Mouse (Mus musculus): ENCODE results near the gene Col4a2.

The Col4a2 gene

DNA sequence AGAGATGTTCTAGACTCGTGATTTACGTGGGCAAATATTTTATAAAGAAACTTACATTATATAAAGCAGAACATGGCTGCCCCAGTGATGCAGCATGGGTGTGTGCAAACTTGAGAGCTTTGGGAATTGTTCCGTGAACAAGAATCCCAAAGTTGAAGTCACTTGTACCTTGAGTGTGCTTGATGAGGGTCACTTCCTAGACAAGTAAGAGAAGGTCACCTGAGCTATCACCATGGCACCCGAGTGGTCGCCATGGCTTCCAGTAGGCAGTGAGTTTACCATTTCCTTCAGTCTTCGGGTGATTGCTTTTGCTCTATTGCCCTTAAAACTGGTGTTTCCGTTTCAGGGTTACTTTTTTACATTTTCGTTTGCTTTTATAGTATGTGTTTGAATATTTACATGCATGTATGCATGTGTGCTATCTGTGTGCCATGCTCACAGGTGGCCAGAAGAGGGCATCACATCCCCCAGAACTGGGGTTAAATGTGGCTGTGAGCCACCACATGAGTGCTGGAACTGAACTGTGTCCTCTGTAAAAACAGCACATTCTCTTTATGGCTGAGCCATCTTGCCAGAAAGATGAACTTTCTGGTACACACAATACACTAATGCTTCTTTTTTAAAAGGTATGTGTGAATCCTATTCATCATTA is 42.3 kb downstream of the Col4a2 start:
- in situ Hi-C loops (cut with MboI; ENCODE audit: unreplicated experiment in 2 of 2): no loop called here

DNA sequence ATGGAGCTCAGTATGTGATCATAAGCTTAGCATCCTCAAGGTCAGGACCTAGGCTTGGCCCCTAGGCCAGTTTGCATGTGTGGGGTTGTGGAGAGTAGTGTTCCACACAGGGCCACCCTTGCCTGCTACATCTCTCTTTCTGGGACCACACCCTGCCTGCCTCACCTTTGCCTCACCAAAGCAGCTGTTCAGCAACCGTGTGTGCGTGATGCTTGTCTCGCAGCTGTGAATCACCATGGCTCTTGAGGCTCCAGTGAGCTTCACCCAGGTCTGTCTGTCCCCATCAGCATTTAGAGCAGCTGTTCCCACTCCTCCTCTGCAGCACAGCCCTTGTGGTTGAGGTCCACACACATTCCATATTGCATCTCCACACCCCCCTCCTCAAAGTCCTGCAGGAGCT is 43.3 kb downstream of the Col4a2 start:
- in situ Hi-C loops (cut with MboI; ENCODE audit: unreplicated experiment in 2 of 2): no loop called here

DNA sequence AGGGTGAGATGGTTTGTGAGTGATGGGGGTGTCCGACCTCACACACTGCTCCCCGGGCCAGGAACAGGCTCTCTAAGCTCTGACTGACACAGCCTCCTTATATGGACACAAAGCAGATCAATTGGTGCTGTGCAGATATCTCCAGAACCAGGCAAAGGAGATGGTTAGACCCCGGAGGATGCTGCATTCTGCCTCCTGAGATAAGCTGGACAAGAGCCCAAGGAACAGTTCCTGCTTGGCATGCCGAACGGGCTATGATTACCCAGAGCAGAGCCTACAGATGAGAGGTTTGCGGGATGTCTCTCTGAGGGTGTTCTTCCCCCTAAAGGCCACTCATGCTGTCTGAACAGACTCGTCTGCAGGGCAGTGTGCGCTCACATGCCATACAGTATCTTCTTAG is 44.2 kb downstream of the Col4a2 start:
- in situ Hi-C loops (cut with MboI; ENCODE audit: unreplicated experiment in 2 of 2): no loop called here

DNA sequence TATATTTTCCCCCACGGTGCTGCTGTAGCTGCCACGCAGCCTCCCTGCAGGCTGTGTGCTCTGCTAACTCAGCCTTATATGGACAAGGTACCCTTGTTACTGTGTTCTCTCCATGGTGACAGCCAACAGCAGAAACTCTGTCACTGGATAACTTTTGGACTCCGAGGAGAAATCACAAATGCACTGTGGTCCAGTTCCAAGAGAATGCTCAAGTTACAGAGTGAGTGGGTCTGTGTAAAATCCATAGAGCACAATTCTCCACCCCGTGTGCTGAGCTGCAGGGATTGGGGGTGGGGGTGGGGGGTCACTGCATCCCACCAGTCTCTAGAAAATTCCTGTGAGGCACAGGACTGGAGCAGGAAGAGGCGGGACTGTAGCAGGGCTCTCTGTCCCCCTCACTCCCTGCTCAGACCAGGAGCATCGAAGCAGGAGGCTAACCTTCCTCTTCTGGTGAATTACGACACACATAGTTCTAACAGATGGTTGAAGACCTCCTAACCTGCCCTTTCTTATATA is 45.4 kb downstream of the Col4a2 start:
- in situ Hi-C loops (cut with MboI; ENCODE audit: unreplicated experiment in 2 of 2): no loop called here

DNA sequence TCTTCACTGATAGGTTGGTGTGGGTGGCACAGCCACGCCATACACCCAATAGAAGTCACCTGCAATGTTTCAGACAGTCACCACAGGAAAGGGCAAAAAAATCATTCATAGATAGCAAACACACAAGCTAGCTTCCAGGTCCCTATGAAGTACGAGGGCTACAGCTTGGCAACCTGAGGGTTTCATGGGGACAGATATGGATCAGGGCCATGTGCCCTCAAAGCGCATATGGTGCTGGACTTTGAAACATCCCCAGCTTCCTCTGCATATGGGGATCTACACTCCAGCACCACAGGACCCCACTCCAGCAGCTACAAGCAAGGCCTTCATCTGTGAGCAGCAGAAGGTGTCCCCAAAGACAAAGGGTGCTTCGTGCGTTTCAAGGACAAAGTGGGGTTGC is 47.2 kb downstream of the Col4a2 start:
- in situ Hi-C loops (cut with MboI; ENCODE audit: unreplicated experiment in 2 of 2): no loop called here

DNA sequence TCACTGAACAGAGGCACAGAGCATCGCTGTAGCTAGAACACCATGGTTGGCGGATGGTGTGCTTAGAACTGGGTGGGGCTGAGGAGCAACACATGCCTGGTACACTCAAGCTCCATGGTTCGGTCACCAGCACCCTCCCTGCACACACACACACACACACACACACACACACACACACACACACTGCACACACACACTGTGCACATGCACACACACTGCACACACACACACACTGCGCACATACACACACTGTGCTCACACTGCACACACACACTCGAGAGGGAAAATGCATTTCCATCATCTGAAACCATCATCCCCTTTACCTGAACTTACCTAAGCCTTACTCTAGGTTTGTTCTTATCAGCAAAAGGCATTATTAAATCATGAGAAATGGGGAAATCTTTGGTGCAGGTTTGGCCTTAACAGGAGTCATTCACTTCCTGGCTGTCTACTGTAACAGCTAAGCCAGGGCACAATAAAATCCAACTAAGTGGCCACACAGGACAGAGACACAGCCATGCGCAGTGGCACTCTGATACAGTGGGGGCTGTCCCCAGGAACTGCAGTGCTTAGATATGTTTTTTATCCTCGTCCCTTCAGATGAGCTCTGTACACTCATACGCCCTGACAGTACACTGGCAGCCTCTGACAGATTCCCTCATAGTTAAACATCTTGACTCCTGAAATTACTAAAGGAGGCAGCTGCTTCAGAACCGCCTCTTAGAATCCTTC is 49.1 kb downstream of the Col4a2 start:
- in situ Hi-C loops (cut with MboI; ENCODE audit: unreplicated experiment in 2 of 2): no loop called here

DNA sequence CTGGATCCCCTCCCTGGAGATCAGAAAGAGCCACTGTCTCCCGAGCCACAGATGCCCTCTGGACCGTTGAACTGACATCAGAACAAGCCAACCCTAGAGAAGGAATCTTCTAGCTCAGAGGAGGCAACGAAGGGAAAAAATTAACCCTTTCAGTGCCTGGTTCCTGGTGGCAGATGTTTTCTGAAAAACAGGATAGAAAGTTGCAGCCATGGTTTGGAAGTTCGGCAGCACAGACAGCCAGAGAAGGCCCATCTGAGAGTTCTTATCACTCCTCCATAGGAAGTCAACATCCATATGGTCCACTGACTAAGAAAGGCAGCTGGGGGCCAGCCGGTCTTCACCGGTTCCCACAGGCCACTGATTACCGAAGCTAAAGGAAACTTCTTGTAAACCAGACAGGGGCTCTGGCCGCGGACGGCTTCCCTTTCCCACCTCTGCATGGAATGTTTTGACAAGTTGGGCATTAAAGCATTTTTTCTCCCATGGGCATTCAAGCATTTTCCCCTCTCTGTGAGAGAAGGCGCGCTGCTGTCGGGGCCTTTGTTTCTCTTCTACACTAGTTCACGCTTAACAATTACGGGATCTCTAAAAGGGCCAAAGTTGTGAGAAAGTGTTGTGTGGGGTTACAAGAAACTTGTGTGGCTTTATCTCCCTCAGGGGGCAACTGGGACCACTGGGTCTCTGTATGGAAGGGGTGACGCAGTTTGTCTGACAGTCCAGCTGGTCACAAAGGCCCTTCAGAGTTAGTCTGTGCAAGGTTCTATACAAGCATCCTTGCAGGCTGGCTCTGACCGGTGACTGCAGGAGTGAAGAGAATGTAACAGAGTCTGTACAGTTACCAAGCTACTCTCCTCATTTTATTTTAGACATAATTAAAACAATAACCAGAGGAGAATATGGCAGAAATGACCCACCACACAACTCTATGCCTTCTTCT is 49.9 kb downstream of the Col4a2 start:
- in situ Hi-C loops (cut with MboI; ENCODE audit: unreplicated experiment in 2 of 2): no loop called here

DNA sequence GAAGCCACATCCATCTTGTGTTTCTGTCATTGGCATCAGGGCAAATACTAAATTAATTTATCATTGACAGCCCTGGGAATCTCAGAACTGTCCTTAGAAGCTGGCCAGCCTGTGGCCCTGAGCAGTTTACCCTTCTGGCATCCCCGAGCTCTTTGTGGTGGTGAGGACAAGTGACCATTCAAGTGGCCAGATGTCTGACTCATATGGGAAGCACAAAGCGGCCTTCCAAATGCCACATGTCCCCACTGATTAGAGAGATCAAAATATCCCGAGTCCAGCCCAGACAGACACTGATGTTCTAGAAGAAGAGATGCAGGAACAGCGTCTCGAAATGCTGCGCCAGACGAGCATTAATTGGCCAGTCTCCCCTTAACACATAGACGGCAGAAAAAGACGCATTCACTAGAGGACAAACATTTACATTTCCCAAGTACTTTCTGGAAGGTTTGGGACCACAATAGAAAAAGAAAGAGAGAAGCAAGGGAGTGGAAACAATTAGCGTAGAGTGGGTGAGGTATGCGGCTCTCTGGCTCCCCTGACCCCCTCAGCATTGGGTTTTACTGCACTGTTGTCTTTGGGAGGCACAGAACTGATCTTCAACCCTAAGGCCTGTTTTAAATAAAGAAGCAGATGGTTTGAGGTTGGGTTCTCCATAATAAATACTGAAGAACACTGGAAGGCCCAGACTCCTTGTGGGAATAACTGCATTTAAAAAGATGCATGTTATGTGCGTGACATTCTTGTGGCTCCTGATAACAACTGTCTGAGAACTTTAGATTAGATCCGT is 50.9 kb downstream of the Col4a2 start:
- in situ Hi-C loops (cut with MboI; ENCODE audit: unreplicated experiment in 2 of 2): no loop called here

DNA sequence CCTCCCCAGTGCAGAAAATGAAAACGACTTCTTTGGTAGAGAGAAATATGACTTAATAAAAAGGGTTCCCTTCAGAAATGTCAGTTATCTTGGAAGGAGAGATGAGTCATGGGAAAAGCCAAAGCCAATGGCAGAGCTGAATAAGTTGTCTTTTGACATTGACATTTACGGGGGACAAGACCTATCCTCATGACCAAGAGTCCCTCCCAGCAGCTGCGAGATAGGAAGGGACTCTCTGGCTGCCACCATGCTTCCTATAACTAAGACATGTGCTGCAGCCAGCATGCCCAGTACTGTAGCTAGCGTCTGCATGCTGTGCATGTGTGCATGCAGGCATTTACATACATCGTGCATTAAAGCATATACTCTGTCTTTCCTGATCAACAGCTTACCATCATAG is 53.6 kb downstream of the Col4a2 start:
- in situ Hi-C loops (cut with MboI; ENCODE audit: unreplicated experiment in 2 of 2): no loop called here

DNA sequence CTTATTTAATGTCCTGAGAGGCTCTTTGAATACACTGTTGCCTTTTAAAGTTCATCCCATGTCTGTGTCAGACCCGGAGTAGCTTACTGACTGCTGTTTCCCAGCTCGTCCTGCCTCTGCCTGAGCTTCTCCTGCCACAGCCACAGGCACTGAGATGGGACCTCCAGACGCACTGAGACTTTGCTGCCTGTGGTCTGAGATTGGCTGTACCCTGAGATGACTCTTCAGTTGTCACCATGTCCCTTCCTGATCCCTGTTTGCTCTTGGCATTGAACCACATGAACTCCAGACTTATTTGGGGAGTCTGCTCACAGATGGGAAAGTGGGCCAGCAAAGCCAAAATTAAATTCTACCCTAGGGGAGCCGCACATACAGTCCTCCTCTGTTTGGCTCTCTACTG is 54.1 kb downstream of the Col4a2 start:
- in situ Hi-C loops (cut with MboI; ENCODE audit: unreplicated experiment in 2 of 2): no loop called here

DNA sequence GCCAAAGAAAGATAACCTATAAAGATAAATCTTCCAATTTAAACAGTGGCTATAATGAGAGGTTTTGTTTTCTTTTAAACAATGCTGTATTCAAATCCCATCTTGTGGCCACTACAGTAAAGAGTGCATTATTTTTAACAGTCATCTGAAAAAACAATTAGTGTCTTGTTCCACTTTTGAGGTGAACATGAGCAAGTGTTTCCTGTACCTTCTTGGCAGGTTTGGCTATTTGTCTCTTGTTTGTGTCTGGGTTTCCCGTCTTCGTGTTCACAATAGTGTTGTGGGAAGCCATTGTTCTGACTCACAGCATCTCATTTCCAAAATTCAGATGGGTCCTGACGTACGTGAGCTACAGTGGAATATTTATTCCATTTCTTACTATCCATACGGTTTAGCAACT is 55.1 kb downstream of the Col4a2 start:
- in situ Hi-C loops (cut with MboI; ENCODE audit: unreplicated experiment in 2 of 2): no loop called here

DNA sequence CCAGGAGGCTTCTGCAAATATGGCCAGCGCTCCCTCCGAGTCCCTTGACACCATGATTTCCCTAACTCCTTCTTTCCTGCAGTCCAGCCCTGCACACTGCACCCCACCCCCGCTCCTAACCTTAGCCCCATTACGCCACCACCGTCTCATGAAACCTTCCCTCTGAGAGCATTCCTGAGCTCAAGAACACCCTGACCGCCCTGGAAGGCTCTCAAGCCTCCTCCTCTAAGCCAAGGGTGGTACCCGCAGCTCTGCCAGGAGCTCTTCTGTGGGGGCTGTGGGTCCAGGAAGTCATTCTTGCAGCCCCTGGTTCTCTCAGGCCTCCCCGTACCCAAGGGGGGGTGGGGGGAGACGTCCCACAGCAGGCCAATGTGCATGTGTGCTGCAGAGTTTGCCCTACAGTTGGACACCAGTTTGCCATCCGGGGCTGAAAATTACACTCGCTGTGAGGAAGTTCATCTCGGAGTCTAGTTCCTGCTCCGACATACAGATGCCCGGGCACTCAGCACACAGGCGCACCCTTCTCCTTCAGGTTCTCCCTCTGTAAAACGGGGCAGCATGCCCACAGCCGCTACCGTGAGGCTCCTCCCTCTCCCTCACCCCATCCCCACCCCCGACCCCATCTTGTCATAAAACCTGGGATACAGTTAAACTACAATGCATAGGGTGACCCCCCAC is 57.1 kb downstream of the Col4a2 start:
- in situ Hi-C loops (cut with MboI; ENCODE audit: unreplicated experiment in 2 of 2): no loop called here

DNA sequence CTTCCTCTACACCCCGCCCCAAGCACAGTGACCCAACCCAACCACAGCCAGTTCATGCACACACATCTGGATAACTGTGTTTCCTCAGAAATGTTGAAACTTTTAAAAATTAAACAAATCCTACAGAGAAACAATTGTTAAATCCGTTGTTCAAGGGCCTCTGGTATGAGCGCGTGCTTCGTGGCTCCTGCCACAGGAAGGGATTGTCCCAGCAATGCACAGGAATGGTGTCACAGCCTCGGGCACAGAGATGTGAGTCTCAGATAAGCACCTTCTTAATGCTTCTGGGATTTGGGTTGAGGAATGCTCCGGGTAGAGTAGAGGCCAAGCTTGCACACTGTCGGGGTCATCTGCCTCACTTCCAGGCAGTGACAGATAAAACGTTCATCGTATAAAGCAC is 58.7 kb downstream of the Col4a2 start:
- in situ Hi-C loops (cut with MboI; ENCODE audit: unreplicated experiment in 2 of 2): no loop called here

DNA sequence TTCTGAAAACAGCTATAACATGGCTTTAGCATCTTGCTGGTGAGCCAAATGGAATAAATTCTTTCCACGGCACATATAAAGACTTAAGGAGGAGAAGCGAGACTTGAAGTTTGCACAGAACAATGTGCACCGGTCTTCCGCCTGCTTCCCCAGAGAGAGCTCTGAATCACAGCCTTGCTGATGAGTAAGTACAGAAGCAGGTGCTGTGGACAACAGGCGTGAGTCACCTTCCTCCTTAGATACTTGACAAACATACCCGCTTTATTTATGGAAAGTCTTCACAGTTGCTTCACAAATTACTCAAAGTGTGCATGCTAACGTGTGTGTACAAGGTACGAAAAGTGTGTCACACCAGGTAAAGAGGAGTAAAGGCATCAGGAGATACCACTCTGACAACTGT is 59.5 kb downstream of the Col4a2 start:
- in situ Hi-C loops (cut with MboI; ENCODE audit: unreplicated experiment in 2 of 2): no loop called here

DNA sequence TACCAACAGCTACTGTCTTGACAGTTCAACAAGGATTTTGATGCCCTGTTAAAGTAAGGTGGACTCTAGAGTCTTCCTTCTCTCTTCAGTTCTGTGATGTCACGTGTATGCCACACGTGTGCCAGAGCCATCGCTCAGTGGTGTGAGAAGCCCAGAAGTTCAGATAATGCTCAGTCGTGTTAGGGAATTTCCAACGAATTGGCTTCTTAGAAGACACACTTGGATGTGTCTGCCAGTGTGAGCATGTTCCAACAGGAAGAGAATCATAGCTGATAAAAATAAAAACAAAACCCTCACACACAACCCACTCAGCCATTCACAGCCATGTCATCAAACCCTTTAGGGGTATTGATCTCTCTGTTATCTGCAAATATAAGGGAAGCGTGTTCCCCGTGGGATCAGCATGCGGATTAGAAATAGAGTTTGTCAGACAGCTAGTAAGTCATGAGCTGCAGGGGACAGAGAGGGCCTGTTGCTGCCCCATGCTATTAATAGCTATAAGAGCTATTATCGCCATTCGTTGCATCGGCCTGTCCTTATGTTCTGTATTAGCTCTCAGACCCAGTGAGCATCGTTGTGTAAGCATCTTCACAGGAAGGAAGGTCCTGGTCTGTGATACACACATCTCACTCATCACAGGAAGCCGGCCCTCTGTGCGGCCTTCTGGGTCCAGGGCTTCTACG is 61.2 kb downstream of the Col4a2 start:
- in situ Hi-C loops (cut with MboI; ENCODE audit: unreplicated experiment in 2 of 2): no loop called here

DNA sequence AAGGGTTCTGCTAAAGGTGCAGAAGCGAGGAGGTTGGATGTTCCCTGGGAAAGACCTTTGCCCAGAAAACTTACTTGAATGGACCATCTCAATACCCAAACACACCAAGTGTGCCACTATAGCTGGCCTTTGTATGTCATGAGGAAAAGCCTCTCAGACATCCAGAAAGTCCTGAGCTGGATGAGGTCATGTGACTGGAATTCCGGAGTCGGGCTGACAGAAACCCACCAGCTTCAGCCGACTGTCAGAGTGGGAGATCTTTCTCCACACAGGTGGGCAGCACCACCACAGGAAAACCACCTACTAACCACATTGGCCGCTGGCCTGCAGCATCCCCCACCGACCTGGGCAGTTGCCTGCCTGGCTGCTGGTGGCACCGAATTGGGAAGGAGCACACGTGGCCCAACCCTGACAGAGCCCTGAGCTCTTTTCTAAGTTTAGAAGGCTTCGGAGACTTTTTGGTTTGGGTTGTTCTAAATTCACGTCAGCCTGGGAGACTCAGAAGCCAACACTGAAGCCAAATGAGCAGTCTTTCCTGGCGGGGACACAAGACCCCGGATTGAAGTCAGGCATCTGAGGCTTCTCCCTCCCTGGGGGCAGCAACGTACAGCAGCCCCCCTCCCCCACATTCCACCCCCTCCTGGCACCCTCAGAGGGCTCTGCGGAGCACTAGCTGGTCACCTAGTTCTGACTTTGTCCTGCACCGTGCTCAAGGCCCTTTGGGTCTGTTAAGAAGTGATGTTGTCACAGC is 61.9 kb downstream of the Col4a2 start:
- in situ Hi-C loops (cut with MboI; ENCODE audit: unreplicated experiment in 2 of 2): loop anchor here in 1 of 2 experiments (25.0 kb wide), 1 partner anchor 337 kb away; no protein-coding TSS in a partner anchor

DNA sequence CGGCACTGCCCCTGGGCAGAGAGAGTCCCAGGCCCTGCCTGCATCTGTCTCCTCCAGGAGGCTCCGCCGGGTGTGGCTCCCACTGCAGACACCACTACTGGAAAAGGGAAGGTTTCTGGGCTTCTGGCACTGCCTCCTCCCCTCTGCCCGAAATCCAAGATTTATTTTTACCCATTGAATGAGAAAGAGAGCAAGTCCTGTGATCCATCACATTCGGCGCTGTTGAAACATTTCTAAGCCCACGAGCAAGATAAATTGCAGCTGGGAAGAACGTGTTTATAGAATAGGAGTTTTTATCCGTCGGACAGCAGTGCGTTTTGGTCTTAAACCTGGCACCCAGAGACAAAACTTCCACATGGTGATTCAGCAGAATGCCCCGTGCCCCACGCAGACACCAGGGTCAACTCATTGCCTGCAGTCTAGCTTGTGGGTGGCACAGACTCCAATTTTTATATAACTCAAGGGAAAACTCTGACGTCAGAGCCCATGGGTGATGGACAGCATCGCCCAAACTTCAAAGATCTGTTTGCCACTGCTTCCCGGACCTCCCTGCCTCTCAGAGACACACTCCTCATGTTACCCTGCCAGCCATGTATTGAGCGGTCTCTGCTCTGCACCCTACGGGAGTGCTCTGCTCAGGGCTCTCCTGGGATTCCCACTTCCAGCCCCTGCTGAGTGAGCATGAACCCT is 63.3 kb downstream of the Col4a2 start:
- in situ Hi-C loops (cut with MboI; ENCODE audit: unreplicated experiment in 2 of 2): loop anchor here in 1 of 2 experiments (25.0 kb wide), 1 partner anchor 339 kb away; no protein-coding TSS in a partner anchor

Data from v-Abl transformed pro-B cells (cell line).